Mouse (Mus musculus) midbrain, embryonic 16.5 days (tissue): ENCODE measurements at regions not wholly inside any gene's neighbourhood (a gene's known extent, or its start where the extent isn't known, plus 50 kb on each side); places are given as distances from the start of the nearest gene placed in this dataset.

Experiments used
- ATAC-seq: fragments of 200-750 bp; cut with Nextera tagmentation; 2 replicates; pipeline ENCODE4 v1.8.0; 2017; ENCODE audit warnings: moderate TSS enrichment
- H3K27ac ChIP-seq: fragments of 300-500 bp; sonication (generic); 2 replicates; pipeline ENCODE4 v1.5.1; 2014; ENCODE audit warnings: mild to moderate bottlenecking, low read length, mixed read lengths
- H3K27me3 ChIP-seq: fragments of 300-500 bp; sonication (generic); 2 replicates; pipeline ENCODE4 v1.6.1; 2014; ENCODE audit warnings: low read depth, low read length, mixed read lengths; ENCODE audit not compliant: control insufficient read depth, insufficient read depth
- H3K36me3 ChIP-seq: fragments of 300-500 bp; sonication (generic); 2 replicates; pipeline ENCODE4 v1.6.1; 2014; ENCODE audit warnings: mild to moderate bottlenecking, low read length, moderate library complexity, mixed read lengths; ENCODE audit not compliant: control insufficient read depth, insufficient read depth
- H3K4me1 ChIP-seq: fragments of 300-500 bp; sonication (generic); 2 replicates; pipeline ENCODE4 v1.6.1; 2014; ENCODE audit warnings: mild to moderate bottlenecking, low read length, mixed read lengths; ENCODE audit not compliant: control insufficient read depth, insufficient read depth
- H3K4me2 ChIP-seq: fragments of 300-500 bp; sonication (generic); 2 replicates; pipeline ENCODE4 v1.6.1; 2014; ENCODE audit warnings: mild to moderate bottlenecking, low read length, mixed read lengths
- H3K4me3 ChIP-seq: fragments of 300-500 bp; sonication (generic); 2 replicates; pipeline ENCODE4 v1.5.1; 2014; ENCODE audit warnings: low read depth, mild to moderate bottlenecking, low read length, moderate library complexity, mixed read lengths
- H3K9ac ChIP-seq: fragments of 300-500 bp; sonication (generic); 2 replicates; pipeline ENCODE4 v1.6.1; 2014; ENCODE audit warnings: low read depth, low read length, mixed read lengths
- H3K9me3 ChIP-seq: fragments of 300-500 bp; sonication (generic); replicated peaks from 2 replicates; pipeline ENCODE4 v1.6.1; 2014; ENCODE audit warnings: mild to moderate bottlenecking, low read length, mixed read lengths; ENCODE audit not compliant: control insufficient read depth, poor library complexity, severe bottlenecking
- WGBS: fragments of 180-500 bp; shearing (Covaris S2); extraction: QIAGEN DNeasy Blood & Tissue Kit; methylation state at CpG from one replicate; pipeline ENCODE4 v1.1.7; 2014; 5-methylcytosine and 5-hydroxymethylcytosine counted together

DNA sequence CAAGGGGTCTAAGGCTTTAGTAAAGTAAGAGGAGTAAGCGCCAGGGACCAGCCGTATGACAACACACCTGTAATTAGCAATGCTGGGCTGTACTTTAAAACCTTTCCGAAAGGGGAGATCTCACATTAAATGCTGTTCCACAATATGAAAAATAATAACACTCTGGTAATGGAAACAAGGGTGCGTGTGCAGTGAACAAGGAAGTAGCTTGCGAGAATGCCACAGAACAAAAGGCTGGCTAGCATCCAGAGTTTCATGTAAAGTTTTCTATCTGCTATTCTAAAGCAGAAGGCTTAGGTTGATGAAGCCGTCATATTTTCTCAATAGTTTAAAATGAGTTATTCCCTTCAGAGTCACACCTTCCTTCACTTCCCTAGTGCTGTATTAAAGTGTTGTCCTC, 83.6 kb downstream of the Car2 start:
- H3K4me1 ChIP-seq, result no peaks in the 10 kb centered on the region
- no peak for ATAC-seq
- H3K4me2 ChIP-seq, result no peak overlapping the region
- H3K36me3 ChIP-seq, result no peaks in the 10 kb centered on the region
- 90% methylated on average over 6 of the region's 6 CpGs for WGBS
- no peaks in the 10 kb centered on the region for H3K9me3 ChIP-seq
- H3K4me3 ChIP-seq, result no peak overlapping the region
- no peak overlapping the region for H3K9ac ChIP-seq
- no peaks in the 10 kb centered on the region for H3K27me3 ChIP-seq
- no peak overlapping the region for H3K27ac ChIP-seq

DNA sequence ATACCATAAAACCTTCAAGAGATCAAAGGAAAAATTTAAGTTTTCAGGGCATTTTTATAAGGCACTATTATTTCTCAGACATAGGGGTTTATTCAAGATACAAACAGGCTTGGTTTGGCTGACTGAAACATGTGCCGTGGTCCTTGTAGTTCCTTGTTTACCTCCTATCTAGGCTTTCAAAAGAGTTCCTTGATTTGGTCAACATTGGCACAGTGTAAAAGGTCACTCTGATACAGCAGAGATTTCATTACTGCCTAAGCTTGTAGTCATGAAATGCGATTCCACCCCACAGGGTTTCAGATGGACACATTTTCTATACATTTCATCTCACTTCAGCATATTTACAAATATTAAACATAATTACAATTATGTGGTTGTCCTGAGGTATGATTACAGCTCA, 85.6 kb downstream of the Car2 start:
- Histone ChIP-seq H3K4me2 (no peak overlapping the region), H3K27me3 (no peaks in the 10 kb centered on the region), H3K9me3 (no peaks in the 10 kb centered on the region), H3K36me3 (no peaks in the 10 kb centered on the region), H3K27ac (no peak overlapping the region), H3K9ac (no peak overlapping the region), H3K4me1 (no peaks in the 10 kb centered on the region), H3K4me3 (no peak overlapping the region)
- no peak for ATAC-seq
- 93% methylated on average over 2 of the region's 2 CpGs for WGBS

DNA sequence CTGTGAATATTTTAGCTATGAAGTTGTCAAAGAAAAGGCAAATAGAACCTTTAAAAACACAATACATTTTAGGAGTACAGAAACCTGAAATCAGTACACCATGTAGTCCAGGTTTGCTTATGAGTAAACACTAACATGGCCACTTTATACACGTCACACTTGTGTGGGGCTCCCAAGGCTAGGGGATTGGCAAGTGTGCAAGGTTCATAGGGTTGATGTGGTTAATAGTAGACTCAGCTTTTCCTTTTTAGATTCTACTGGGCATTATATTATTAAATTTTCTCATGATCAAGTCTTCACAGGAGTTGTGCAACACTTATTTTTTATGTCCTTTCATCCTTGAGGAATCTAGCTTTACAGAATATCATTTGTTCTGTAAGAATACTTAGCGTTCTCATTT, 88.7 kb downstream of the Car2 start:
- no peaks in the 10 kb centered on the region for H3K4me1 ChIP-seq
- H3K4me3 ChIP-seq, result no peak overlapping the region
- H3K9me3 ChIP-seq, result no peaks in the 10 kb centered on the region
- ATAC-seq, result no peak
- H3K4me2 ChIP-seq, result no peak overlapping the region
- H3K9ac ChIP-seq, result no peak overlapping the region
- H3K27me3 ChIP-seq, result no peaks in the 10 kb centered on the region
- no peaks in the 10 kb centered on the region for H3K36me3 ChIP-seq
- WGBS, result 95% methylated on average over 2 of the region's 2 CpGs
- no peak overlapping the region for H3K27ac ChIP-seq

DNA sequence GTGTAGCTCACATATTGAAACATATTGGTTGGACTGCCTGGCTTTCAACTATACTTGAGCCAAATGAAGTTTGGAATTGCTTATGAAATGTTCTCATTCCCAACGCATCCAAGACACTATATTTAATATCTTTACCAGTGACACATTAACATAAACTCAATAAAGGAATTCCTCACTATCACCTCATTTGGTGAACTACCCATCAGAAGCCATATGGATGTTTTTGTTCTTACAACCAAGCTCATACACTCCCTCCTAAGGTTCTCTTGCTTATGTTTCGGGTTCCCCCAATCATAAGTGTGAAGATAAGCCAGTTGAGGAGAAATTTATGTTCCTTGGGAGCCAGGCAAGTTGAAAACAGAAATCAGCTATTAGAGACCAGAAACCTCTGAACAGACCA, 89.1 kb downstream of the Car2 start:
- Histone ChIP-seq H3K36me3 (no peaks in the 10 kb centered on the region), H3K9ac (no peak overlapping the region), H3K9me3 (no peaks in the 10 kb centered on the region), H3K27ac (no peak overlapping the region), H3K4me1 (no peaks in the 10 kb centered on the region), H3K4me3 (no peak overlapping the region), H3K4me2 (no peak overlapping the region), H3K27me3 (no peaks in the 10 kb centered on the region)
- WGBS, result 95% methylated on average over 2 of the region's 2 CpGs
- ATAC-seq, result no peak

DNA sequence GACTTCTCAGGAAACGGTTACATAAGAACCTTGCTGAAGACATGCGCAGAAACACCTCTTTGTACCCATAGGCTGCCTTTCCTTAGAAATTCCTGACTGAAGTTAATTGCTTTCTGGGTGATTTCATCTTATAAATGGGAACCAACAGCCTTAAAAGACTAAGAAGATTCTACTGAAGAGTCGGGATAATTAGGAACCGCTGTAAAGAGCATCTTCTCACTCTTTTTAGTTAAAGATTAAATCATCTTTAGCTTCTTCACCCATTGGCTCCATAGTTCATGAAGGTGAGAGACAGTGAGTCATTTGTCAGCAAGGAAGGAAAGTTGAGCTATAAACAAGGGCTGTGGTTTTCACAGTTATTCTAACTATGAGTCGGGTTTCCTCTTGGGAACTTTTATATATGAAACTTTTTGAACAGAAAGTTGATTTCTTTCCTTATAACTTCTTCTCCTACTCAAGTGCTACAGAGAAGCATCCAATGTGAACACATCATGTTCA, 93.1 kb downstream of the Car2 start:
- no peak for ATAC-seq

DNA sequence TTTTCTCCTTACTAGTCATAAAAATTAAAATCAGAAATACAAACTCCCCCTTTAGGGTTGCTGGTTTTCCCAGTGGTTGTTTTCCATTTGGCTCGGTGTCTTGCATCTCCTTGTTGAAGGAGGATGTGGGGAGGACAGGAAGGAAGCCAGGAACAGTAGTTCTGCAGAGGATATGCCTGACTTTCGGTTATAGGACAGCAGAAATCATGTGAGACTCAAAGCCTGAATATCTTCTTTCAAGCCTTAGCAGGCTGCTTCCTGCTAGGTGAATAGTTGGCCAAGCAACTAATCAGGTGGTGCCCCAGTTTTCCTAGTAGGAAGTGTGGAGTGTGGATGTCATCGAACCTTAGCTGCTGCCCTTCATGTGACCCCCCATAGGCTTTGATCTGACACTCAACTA, 103.6 kb downstream of the Car2 start:
- Histone ChIP-seq H3K9ac (no peak overlapping the region), H3K4me2 (no peak overlapping the region), H3K4me1 (no peaks in the 10 kb centered on the region), H3K27ac (no peak overlapping the region), H3K9me3 (no peaks in the 10 kb centered on the region), H3K4me3 (no peak overlapping the region), H3K27me3 (no peaks in the 10 kb centered on the region), H3K36me3 (no peaks in the 10 kb centered on the region)
- ATAC-seq, result no peak
- 81% methylated on average over 3 of the region's 3 CpGs for WGBS

More for the DNA sequence above, 93.1 kb downstream of the Car2 start:
- Histone ChIP-seq H3K27me3 (no peaks in the 10 kb centered on the region), H3K9ac (no peak overlapping the region), H3K27ac (no peak overlapping the region), H3K4me2 (no peak overlapping the region), H3K4me3 (no peak overlapping the region), H3K4me1 (no peaks in the 10 kb centered on the region), H3K9me3 (no peaks in the 10 kb centered on the region), H3K36me3 (no peaks in the 10 kb centered on the region)
- 56% methylated on average over 5 of the region's 5 CpGs for WGBS

DNA sequence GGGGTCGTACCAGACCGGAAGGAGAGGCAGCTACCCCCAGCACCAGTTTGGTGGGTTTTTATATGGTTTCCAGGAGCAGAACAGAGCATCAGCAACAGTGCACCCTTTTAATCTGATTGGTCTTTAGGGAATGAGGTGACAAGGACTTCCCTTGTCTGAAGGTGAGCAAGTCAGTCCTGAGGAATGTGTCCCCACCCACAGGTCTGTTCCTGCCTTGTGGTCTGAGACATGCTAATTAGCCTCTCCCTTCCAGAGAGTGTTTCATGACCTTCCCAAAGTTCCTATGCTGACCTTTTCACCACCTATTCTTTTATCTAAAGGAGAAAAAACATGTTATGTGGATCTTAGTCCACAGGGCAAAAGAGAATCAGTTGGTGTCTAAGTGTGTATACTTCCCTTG, 107.9 kb downstream of the Car2 start:
- Histone ChIP-seq H3K4me2 (no peak overlapping the region), H3K9ac (no peak overlapping the region), H3K4me1 (no peaks in the 10 kb centered on the region), H3K36me3 (no peaks in the 10 kb centered on the region), H3K9me3 (no peaks in the 10 kb centered on the region), H3K27me3 (no peaks in the 10 kb centered on the region), H3K27ac (no peak overlapping the region), H3K4me3 (no peak overlapping the region)
- ATAC-seq, result no peak
- WGBS, result 88% methylated on average over 2 of the region's 2 CpGs

DNA sequence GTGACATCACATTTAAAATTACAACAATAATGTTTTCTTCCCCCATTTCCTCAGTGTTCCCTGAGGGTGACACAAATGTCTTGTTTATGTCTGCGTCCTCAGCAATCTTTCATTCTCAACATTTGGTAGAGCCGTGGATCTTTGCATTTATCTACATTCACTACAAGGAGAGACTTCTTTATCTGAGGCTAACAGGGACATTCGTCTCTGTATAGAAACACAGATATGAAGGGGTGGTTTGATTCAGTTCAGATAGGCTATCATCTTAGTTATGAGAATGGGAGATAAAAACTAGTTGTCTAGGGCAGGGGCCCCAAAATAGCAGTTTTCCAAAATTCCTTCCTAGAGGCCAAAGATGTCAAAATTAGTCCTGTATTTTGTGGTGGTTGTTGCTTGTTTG, 111.2 kb downstream of the Car2 start:
- Histone ChIP-seq H3K36me3 (no peaks in the 10 kb centered on the region), H3K9ac (no peak overlapping the region), H3K4me3 (no peak overlapping the region), H3K4me2 (no peak overlapping the region), H3K9me3 (no peaks in the 10 kb centered on the region), H3K27ac (no peak overlapping the region), H3K4me1 (no peaks in the 10 kb centered on the region), H3K27me3 (no peaks in the 10 kb centered on the region)
- WGBS, result 92% methylated on average over 3 of the region's 3 CpGs
- no peak for ATAC-seq

DNA sequence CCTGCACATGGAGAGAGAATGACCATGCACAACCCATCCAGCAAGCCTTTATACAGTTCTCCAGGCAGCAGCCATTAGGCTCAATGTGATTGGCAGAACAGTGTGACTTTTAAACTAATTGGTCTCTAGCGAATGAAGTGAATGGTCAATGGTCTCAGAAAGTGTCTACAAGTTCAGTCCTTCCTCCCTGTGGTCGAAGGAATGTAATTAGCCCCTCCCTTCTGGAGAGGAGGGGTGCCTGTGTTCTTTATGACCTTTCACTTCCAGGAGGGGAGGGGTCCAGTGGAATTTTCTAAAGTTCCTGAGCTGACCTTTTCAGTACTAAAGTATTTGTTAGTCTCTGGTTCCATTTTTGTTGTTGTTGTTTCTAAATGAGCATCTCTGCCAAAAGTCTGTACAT, 112.4 kb downstream of the Car2 start:
- 68% methylated on average over 2 of the region's 2 CpGs for WGBS
- ATAC-seq, result no peak

DNA sequence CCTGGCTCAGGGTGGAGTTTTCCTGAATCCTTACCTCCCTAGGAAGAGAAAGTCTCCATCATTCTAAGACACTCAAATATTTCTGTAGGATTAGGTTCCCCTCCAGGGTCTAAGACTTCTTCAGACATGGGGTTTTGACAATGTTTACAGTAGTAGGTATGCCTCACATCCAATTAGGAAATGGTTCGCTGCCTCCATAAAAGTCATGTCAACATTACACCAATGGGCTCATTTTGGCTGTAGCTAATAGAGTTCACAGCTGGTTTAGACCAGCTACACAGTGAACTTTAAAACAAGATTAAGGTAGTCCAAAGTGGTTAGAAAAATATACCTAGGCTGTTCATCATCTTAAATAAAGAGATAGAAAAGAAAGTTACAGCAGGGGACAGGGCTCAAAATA, 113.3 kb downstream of the Car2 start:
- no peaks in the 10 kb centered on the region for H3K36me3 ChIP-seq
- H3K9me3 ChIP-seq, result no peaks in the 10 kb centered on the region
- no peak overlapping the region for H3K4me2 ChIP-seq
- H3K4me1 ChIP-seq, result no peaks in the 10 kb centered on the region
- 86% methylated on average over 1 of the region's 1 CpGs for WGBS
- no peak overlapping the region for H3K9ac ChIP-seq
- no peak overlapping the region for H3K4me3 ChIP-seq
- ATAC-seq, result no peak
- no peaks in the 10 kb centered on the region for H3K27me3 ChIP-seq
- H3K27ac ChIP-seq, result no peak overlapping the region

More for the DNA sequence above, 112.4 kb downstream of the Car2 start:
- Histone ChIP-seq H3K9ac (no peak overlapping the region), H3K4me1 (no peaks in the 10 kb centered on the region), H3K4me3 (no peak overlapping the region), H3K27ac (no peak overlapping the region), H3K27me3 (no peaks in the 10 kb centered on the region), H3K9me3 (no peaks in the 10 kb centered on the region), H3K4me2 (no peak overlapping the region), H3K36me3 (no peaks in the 10 kb centered on the region)
